Mouse (Mus musculus) midbrain, embryonic 13.5 days (tissue): ENCODE measurements around the gene Tcf25. TPM values are rescaled to one million over a fixed set of nuclear protein-coding genes. Genes with fewer than 3 reads are reported as not detected.

ENCODE experiments used
- ATAC-seq: fragments of 200-750 bp; cut with Nextera tagmentation; 2 replicates; pipeline ENCODE4 v1.8.0; 2017; ENCODE audit warnings: mild to moderate bottlenecking, moderate TSS enrichment, moderate library complexity
- H3K27ac ChIP-seq: fragments of 300-500 bp; sonication (generic); 2 replicates; pipeline ENCODE4 v1.5.1; 2015; ENCODE audit warnings: inconsistent platforms, mild to moderate bottlenecking, moderate library complexity
- H3K27me3 ChIP-seq: fragments of 300-500 bp; sonication (generic); 2 replicates; pipeline ENCODE4 v1.6.1; 2015; ENCODE audit warnings: mild to moderate bottlenecking, inconsistent platforms
- H3K36me3 ChIP-seq: fragments of 300-500 bp; sonication (generic); 2 replicates; pipeline ENCODE4 v1.6.1; 2015; ENCODE audit warnings: mild to moderate bottlenecking, inconsistent platforms
- H3K4me1 ChIP-seq: fragments of 300-500 bp; sonication (generic); replicated peaks from 2 replicates; pipeline ENCODE4 v1.6.1; 2015; ENCODE audit warnings: inconsistent platforms
- H3K4me2 ChIP-seq: fragments of 300-500 bp; sonication (generic); replicated peaks from 2 replicates; pipeline ENCODE4 v1.6.1; 2015; ENCODE audit warnings: moderate library complexity, mild to moderate bottlenecking, inconsistent platforms
- H3K4me3 ChIP-seq: fragments of 300-500 bp; sonication (generic); replicated peaks from 2 replicates; pipeline ENCODE4 v1.5.1; 2015; ENCODE audit warnings: mild to moderate bottlenecking, inconsistent platforms
- H3K9ac ChIP-seq: fragments of 300-500 bp; sonication (generic); replicated peaks from 2 replicates; pipeline ENCODE4 v1.6.1; 2015; ENCODE audit warnings: mild to moderate bottlenecking, inconsistent platforms
- H3K9me3 ChIP-seq: fragments of 300-500 bp; sonication (generic); 2 replicates; pipeline ENCODE4 v1.6.1; 2016; ENCODE audit warnings: mild to moderate bottlenecking, inconsistent platforms
- WGBS: fragments of 180-500 bp; shearing (Covaris S2); methylation state at CpG from one replicate; pipeline ENCODE4 v1.1.7; 2015; 5-methylcytosine and 5-hydroxymethylcytosine counted together
- polyA plus RNA-seq: library from polyadenylated mRNA; unstranded; fragments of >200 nt; fragmentation: Nextera tagmentation; extraction: Ambion mirVana; gene quantifications from 2 replicates; pipeline ENCODE4 v1.2.1, GENCODE M21; 2015

Gene Tcf25
- polyA plus RNA-seq = 238 and 263 TPM in 2 replicates

GRCm38 (mm10) chr8:123373403-123374238 lies at the start of gene Tcf25:
Tcf25 (plus strand) TSS chr8:123373753.
- ATAC-seq = peak; percentile 94
- WGBS = under 1% methylated on average over 75 of the region's 75 CpGs
- Histone ChIP-seq H3K4me2 (peak within 1 kb of the TSS; percentile 74), H3K27me3 (no peaks in the 10 kb centered on the region), H3K4me3 (peak within 1 kb of the TSS; percentile 75), H3K9me3 (no peaks in the 10 kb centered on the region), H3K36me3 (peaks cover 33% of the 10 kb centered on the region), H3K4me1 (peaks cover 31% of the 10 kb centered on the region), H3K27ac (peak within 1 kb of the TSS; percentile 96), H3K9ac (peak within 1 kb of the TSS; percentile 87)

- Histone ChIP-seq H3K4me3 (no peak overlapping the region), H3K4me1 (peaks cover 14% of the 10 kb centered on the region), H3K4me2 (no peak overlapping the region), H3K9me3 (no peaks in the 10 kb centered on the region), H3K9ac (no peak overlapping the region), H3K27me3 (no peaks in the 10 kb centered on the region), H3K36me3 (no peaks in the 10 kb centered on the region), H3K27ac (no peak overlapping the region)
- 95% methylated on average over 2 of the region's 2 CpGs for WGBS
- ATAC-seq = no peak
Measured at GRCm38 (mm10) chr8:123328552-123328951, 45.0 kb upstream of the Tcf25 start.

GRCm38 (mm10) chr8:123329350-123329749 lies 44.2 kb upstream of the Tcf25 start:
- H3K27me3 ChIP-seq = no peaks in the 10 kb centered on the region
- 93% methylated on average over 4 of the region's 4 CpGs for WGBS
- H3K9me3 ChIP-seq = no peaks in the 10 kb centered on the region
- no peak overlapping the region for H3K9ac ChIP-seq
- no peak for ATAC-seq
- H3K36me3 ChIP-seq = no peaks in the 10 kb centered on the region
- no peak overlapping the region for H3K4me3 ChIP-seq
- H3K4me2 ChIP-seq = no peak overlapping the region
- no peak overlapping the region for H3K27ac ChIP-seq
- peaks cover 22% of the 10 kb centered on the region for H3K4me1 ChIP-seq

- Histone ChIP-seq H3K4me3 (no peak overlapping the region), H3K27me3 (no peaks in the 10 kb centered on the region), H3K4me1 (peaks cover 28% of the 10 kb centered on the region), H3K9me3 (no peaks in the 10 kb centered on the region), H3K27ac (no peak overlapping the region), H3K4me2 (no peak overlapping the region), H3K9ac (no peak overlapping the region), H3K36me3 (no peaks in the 10 kb centered on the region)
- 56% methylated on average over 5 of the region's 5 CpGs for WGBS
- ATAC-seq = no peak
Measured at GRCm38 (mm10) chr8:123329961-123330360, 43.6 kb upstream of the Tcf25 start.

GRCm38 (mm10) chr8:123330701-123331100 lies 42.9 kb upstream of the Tcf25 start:
- 87% methylated on average over 6 of the region's 6 CpGs for WGBS
- no peaks in the 10 kb centered on the region for H3K9me3 ChIP-seq
- no peak overlapping the region for H3K9ac ChIP-seq
- H3K27me3 ChIP-seq = no peaks in the 10 kb centered on the region
- H3K36me3 ChIP-seq = no peaks in the 10 kb centered on the region
- no peak overlapping the region for H3K4me3 ChIP-seq
- ATAC-seq = no peak
- H3K27ac ChIP-seq = no peak overlapping the region
- no peak overlapping the region for H3K4me2 ChIP-seq
- H3K4me1 ChIP-seq = peaks cover 35% of the 10 kb centered on the region

GRCm38 (mm10) chr8:123331301-123331700 lies 42.3 kb upstream of the Tcf25 start:
- H3K4me3 ChIP-seq = peak overlapping the region; percentile 88; the same call in 1 of the 2 replicates
- H3K4me1 ChIP-seq = peaks cover 35% of the 10 kb centered on the region
- H3K36me3 ChIP-seq = no peaks in the 10 kb centered on the region
- 84% methylated on average over 2 of the region's 2 CpGs for WGBS
- peak overlapping the region; percentile 84 for H3K4me2 ChIP-seq
- no peak for ATAC-seq
- no peaks in the 10 kb centered on the region for H3K9me3 ChIP-seq
- peak overlapping the region; percentile 95 for H3K27ac ChIP-seq
- H3K27me3 ChIP-seq = no peaks in the 10 kb centered on the region
- no peak overlapping the region for H3K9ac ChIP-seq

GRCm38 (mm10) chr8:123331810-123332209 lies 41.7 kb upstream of the Tcf25 start:
- H3K4me1 ChIP-seq = peaks cover 35% of the 10 kb centered on the region
- WGBS = 33% methylated on average over 8 of the region's 8 CpGs
- peak overlapping the region; percentile 84 for H3K4me2 ChIP-seq
- peak overlapping the region; percentile 95 for H3K27ac ChIP-seq
- H3K4me3 ChIP-seq = peak overlapping the region; percentile 88
- peak overlapping the region; percentile 95 for H3K9ac ChIP-seq
- peak; percentile 31 for ATAC-seq
- H3K27me3 ChIP-seq = no peaks in the 10 kb centered on the region
- no peaks in the 10 kb centered on the region for H3K36me3 ChIP-seq
- no peaks in the 10 kb centered on the region for H3K9me3 ChIP-seq

GRCm38 (mm10) chr8:123332262-123333090 lies 41.1 kb upstream of the Tcf25 start, which contains the start of gene Spire2:
Spire2 (plus strand) TSS chr8:123332713.
- Histone ChIP-seq H3K36me3 (no peaks in the 10 kb centered on the region; the same call in 1 of the 2 replicates), H3K9me3 (no peaks in the 10 kb centered on the region), H3K4me2 (peak within 1 kb of the TSS; percentile 84), H3K4me1 (peaks cover 35% of the 10 kb centered on the region), H3K9ac (peak within 1 kb of the TSS; percentile 95), H3K27me3 (no peaks in the 10 kb centered on the region), H3K27ac (peak within 1 kb of the TSS; percentile 95), H3K4me3 (peak within 1 kb of the TSS; percentile 88)
- peak; percentile 86 for ATAC-seq
- WGBS = under 1% methylated on average over 68 of the region's 85 CpGs

- H3K4me2 ChIP-seq = peak overlapping the region; percentile 84
- peak overlapping the region; percentile 95 for H3K9ac ChIP-seq
- no peaks in the 10 kb centered on the region; the same call in 1 of the 2 replicates for H3K36me3 ChIP-seq
- H3K27ac ChIP-seq = peak overlapping the region; percentile 95
- H3K27me3 ChIP-seq = no peaks in the 10 kb centered on the region
- ATAC-seq = peak; percentile 57
- H3K9me3 ChIP-seq = no peaks in the 10 kb centered on the region
- H3K4me3 ChIP-seq = peak overlapping the region; percentile 88
- H3K4me1 ChIP-seq = peaks cover 35% of the 10 kb centered on the region
- 2% methylated on average over 17 of the region's 21 CpGs for WGBS
Measured at GRCm38 (mm10) chr8:123333091-123333587, 40.4 kb upstream of the Tcf25 start.

- Histone ChIP-seq H3K4me1 (peaks cover 35% of the 10 kb centered on the region), H3K9ac (peak overlapping the region; percentile 95), H3K36me3 (no peaks in the 10 kb centered on the region; the same call in 1 of the 2 replicates), H3K27ac (peak overlapping the region; percentile 95), H3K27me3 (no peaks in the 10 kb centered on the region), H3K9me3 (no peaks in the 10 kb centered on the region), H3K4me3 (peak overlapping the region; percentile 88), H3K4me2 (peak overlapping the region; percentile 84)
- ATAC-seq = no peak
- WGBS = 4% methylated on average over 7 of the region's 7 CpGs
Measured at GRCm38 (mm10) chr8:123333864-123334263, 39.7 kb upstream of the Tcf25 start.

GRCm38 (mm10) chr8:123334467-123334866 lies 39.1 kb upstream of the Tcf25 start:
- Histone ChIP-seq H3K4me1 (peaks cover 35% of the 10 kb centered on the region), H3K4me3 (peak overlapping the region; percentile 88), H3K27me3 (no peaks in the 10 kb centered on the region), H3K27ac (peak overlapping the region; percentile 95), H3K36me3 (no peaks in the 10 kb centered on the region; the same call in 1 of the 2 replicates), H3K9ac (peak overlapping the region; percentile 95), H3K4me2 (peak overlapping the region; percentile 84), H3K9me3 (no peaks in the 10 kb centered on the region)
- 0% methylated on average over 1 of the region's 1 CpGs for WGBS
- ATAC-seq = no peak
